Mouse (Mus musculus): Measurements from ENCODE around the gene Abcd1. TPM values are rescaled to one million over a fixed set of nuclear protein-coding genes. Genes with fewer than 3 reads are reported as not detected.
"Not testable (repeated sequence)": the region's sequence is repeated elsewhere in the genome, so short reads cannot be mapped to it uniquely, and the experiment has no call there.

Abcd1 gene
- polyA plus RNA-seq, 1 experiment from 2014 or later = 13.3 TPM

GRCm38 (mm10) chrX:73690917-73691629, 25.3 kb upstream of the Abcd1 start:
- in situ Hi-C loops (cut with MboI; ENCODE audit: low pct_unique_long_range_greater_than_20kb) = no loop called here
- ChIA-PET POLR2A (interaction anchor here (1.0 to 1.6 kb wide), 2 partner anchors 9 to 19 kb away, joined by 3 to 4 read pairs; no protein-coding TSS in a partner anchor), CTCF (interaction anchor here (1.4 to 2.4 kb wide), 5 partner anchors 9 to 26 kb away, joined by 4 to 12 read pairs (median 11); no protein-coding TSS in a partner anchor)
- ATAC-seq = peak; percentile 65
- peaks cover 11% of the 10 kb centered on the region for H3K27me3 ChIP-seq
- TF ChIP-seq CTCF (IDR thresholded peaks at IDR 0.05) = peak; percentile 80
- DNase-seq (ENCODE audit: low read depth, low spot score) = no peak

GRCm38 (mm10) chrX:73700472-73700871, 15.9 kb upstream of the Abcd1 start:
- CTCF ChIA-PET = interaction anchor here (1.1 kb wide), 1 partner anchor 12 kb away, joined by 4 read pairs; no protein-coding TSS in a partner anchor
- in situ Hi-C loops (cut with MboI; ENCODE audit: low pct_unique_long_range_greater_than_20kb) = no loop called here
- H3K27me3 ChIP-seq = peaks cover 7% of the 10 kb centered on the region
- peak; percentile 48 for TF ChIP-seq CTCF (IDR thresholded peaks at IDR 0.05)
- DNase-seq (ENCODE audit: low read depth, low spot score) (no peak), ATAC-seq (no peak)
- POLR2A ChIA-PET = no interaction called here

GRCm38 (mm10) chrX:73715476-73716108, 805 bp upstream of the Abcd1 start:
- CTCF ChIA-PET = interaction anchor here (1.0 kb wide), 1 partner anchor 12 kb away, joined by 5 read pairs; no protein-coding TSS in a partner anchor
- DNase-seq (ENCODE audit: low read depth, low spot score) = no peak
- POLR2A ChIA-PET = no interaction called here
- no peak for TF ChIP-seq CTCF (IDR thresholded peaks at IDR 0.05)
- no peaks in the 10 kb centered on the region for H3K27me3 ChIP-seq
- in situ Hi-C loops (cut with MboI; ENCODE audit: low pct_unique_long_range_greater_than_20kb) = no loop called here
- ATAC-seq = peak; percentile 17

- DNase-seq (ENCODE audit: low read depth, low spot score) = no peak
- no peaks in the 10 kb centered on the region for H3K27me3 ChIP-seq
- ATAC-seq = peak; percentile 13
- in situ Hi-C loops (cut with MboI; ENCODE audit: low pct_unique_long_range_greater_than_20kb) = no loop called here
- CTCF ChIA-PET = interaction anchor here (1.2 kb wide), 1 partner anchor 26 kb away, joined by 4 read pairs; no protein-coding TSS in a partner anchor
- TF ChIP-seq CTCF (IDR thresholded peaks at IDR 0.05) = no peak
- POLR2A ChIA-PET = no interaction called here
Measured at GRCm38 (mm10) chrX:73716709-73717545, 530 bp downstream of the Abcd1 start.

- in situ Hi-C loops (cut with MboI; ENCODE audit: low pct_unique_long_range_greater_than_20kb) = no loop called here
- no peak for DNase-seq (ENCODE audit: low read depth, low spot score)
- CTCF ChIA-PET = interaction anchor here (1.2 to 1.3 kb wide), 2 partner anchors 27 to 32 kb away, joined by 3 to 4 read pairs; no protein-coding TSS in a partner anchor
- no peak for ATAC-seq
- peaks cover 5% of the 10 kb centered on the region for H3K27me3 ChIP-seq
- POLR2A ChIA-PET = no interaction called here
- TF ChIP-seq CTCF (IDR thresholded peaks at IDR 0.05) = no peak
Measured at GRCm38 (mm10) chrX:73717667-73718066, 1.3 kb downstream of the Abcd1 start.

GRCm38 (mm10) chrX:73718271-73718670, 1.9 kb downstream of the Abcd1 start:
- ATAC-seq (peak; percentile 18), DNase-seq (ENCODE audit: low read depth, low spot score) (no peak)
- H3K27me3 ChIP-seq = peaks cover 5% of the 10 kb centered on the region
- TF ChIP-seq CTCF (IDR thresholded peaks at IDR 0.05) = no peak
- in situ Hi-C loops (cut with MboI; ENCODE audit: low pct_unique_long_range_greater_than_20kb) = no loop called here
- POLR2A ChIA-PET = no interaction called here
- CTCF ChIA-PET = interaction anchor here (1.3 kb wide), 1 partner anchor 33 kb away, joined by 3 read pairs; no protein-coding TSS in a partner anchor

GRCm38 (mm10) chrX:73718686-73719362, 2.4 kb downstream of the Abcd1 start:
- in situ Hi-C loops (cut with MboI; ENCODE audit: low pct_unique_long_range_greater_than_20kb) = no loop called here
- no peak for TF ChIP-seq CTCF (IDR thresholded peaks at IDR 0.05)
- ATAC-seq (no peak), DNase-seq (ENCODE audit: low read depth, low spot score) (no peak)
- ChIA-PET CTCF (interaction anchor here (1.3 kb wide), 1 partner anchor 33 kb away, joined by 3 read pairs; no protein-coding TSS in a partner anchor), POLR2A (no interaction called here)
- H3K27me3 ChIP-seq = peaks cover 5% of the 10 kb centered on the region

GRCm38 (mm10) chrX:73730908-73731307, 14.5 kb downstream of the Abcd1 start:
- CTCF ChIA-PET = no interaction called here
- H3K27me3 ChIP-seq = peaks cover 4% of the 10 kb centered on the region
- TF ChIP-seq CTCF (IDR thresholded peaks at IDR 0.05) = no peak
- POLR2A ChIA-PET = no interaction called here
- in situ Hi-C loops (cut with MboI; ENCODE audit: low pct_unique_long_range_greater_than_20kb) = no loop called here
- DNase-seq (ENCODE audit: low read depth, low spot score) (no peak), ATAC-seq (no peak)

- H3K27me3 ChIP-seq = peaks cover 4% of the 10 kb centered on the region
- no peak for ATAC-seq
- no peak for DNase-seq (ENCODE audit: low read depth, low spot score)
- POLR2A ChIA-PET = no interaction called here
- no peak for TF ChIP-seq CTCF (IDR thresholded peaks at IDR 0.05)
- in situ Hi-C loops (cut with MboI; ENCODE audit: low pct_unique_long_range_greater_than_20kb) = no loop called here
- CTCF ChIA-PET = no interaction called here
Measured at GRCm38 (mm10) chrX:73738155-73738554, 21.8 kb downstream of the Abcd1 start.

GRCm38 (mm10) chrX:73739151-73739550, 22.8 kb downstream of the Abcd1 start:
- ATAC-seq (no peak), DNase-seq (ENCODE audit: low read depth, low spot score) (no peak)
- POLR2A ChIA-PET = no interaction called here
- H3K27me3 ChIP-seq = peaks cover 4% of the 10 kb centered on the region
- in situ Hi-C loops (cut with MboI; ENCODE audit: low pct_unique_long_range_greater_than_20kb) = no loop called here
- CTCF ChIA-PET = no interaction called here
- no peak for TF ChIP-seq CTCF (IDR thresholded peaks at IDR 0.05)

GRCm38 (mm10) chrX:73739841-73740240, 23.4 kb downstream of the Abcd1 start:
- CTCF ChIA-PET; H3K27me3 ChIP-seq; DNase-seq (ENCODE audit: low read depth, low spot score); ATAC-seq; in situ Hi-C loops (cut with MboI; ENCODE audit: low pct_unique_long_range_greater_than_20kb); POLR2A ChIA-PET: not testable (repeated sequence)
